Mouse (Mus musculus) hindbrain, embryonic 14.5 days (tissue): ENCODE results near the gene Dact3. TPM values are rescaled to one million over a fixed set of nuclear protein-coding genes. Genes with fewer than 3 reads are reported as not detected.

Experiments
- ATAC-seq: fragments of 200-750 bp; cut with Nextera tagmentation; 2 replicates; pipeline ENCODE4 v1.8.0; 2017; ENCODE audit warnings: moderate number of reproducible peaks, mild to moderate bottlenecking, moderate TSS enrichment, moderate library complexity; ENCODE audit not compliant: low FRiP score
- DNase-seq: peaks from one replicate; pipeline ENCODE4 v3.0.0-alpha.2; 2015; ENCODE audit warnings: low spot score
- H3K27ac ChIP-seq: fragments of 300-500 bp; sonication (generic); 2 replicates; pipeline ENCODE4 v1.5.1; 2014; ENCODE audit warnings: mild to moderate bottlenecking, moderate library complexity
- H3K27me3 ChIP-seq: fragments of 300-500 bp; sonication (generic); 2 replicates; pipeline ENCODE4 v1.6.1; 2014; ENCODE audit warnings: mild to moderate bottlenecking, low read length, mixed read lengths; ENCODE audit not compliant: control insufficient read depth, insufficient read depth
- H3K36me3 ChIP-seq: fragments of 300-500 bp; sonication (generic); replicated peaks from 2 replicates; pipeline ENCODE4 v1.6.1; 2014; ENCODE audit not compliant: control insufficient read depth, insufficient read depth
- H3K4me1 ChIP-seq: fragments of 300-500 bp; sonication (generic); replicated peaks from 2 replicates; pipeline ENCODE4 v1.6.1; 2014; ENCODE audit warnings: antibody characterized with exemption, low read length, mixed read lengths; ENCODE audit not compliant: control insufficient read depth, insufficient read depth
- H3K4me2 ChIP-seq: fragments of 300-500 bp; sonication (generic); replicated peaks from 2 replicates; pipeline ENCODE4 v1.6.1; 2014; ENCODE audit warnings: mild to moderate bottlenecking, moderate library complexity
- H3K4me3 ChIP-seq: fragments of 300-500 bp; sonication (generic); replicated peaks from 2 replicates; pipeline ENCODE4 v1.5.1; 2014; ENCODE audit warnings: mild to moderate bottlenecking, low read length
- H3K9ac ChIP-seq: fragments of 300-500 bp; sonication (generic); 2 replicates; pipeline ENCODE4 v1.6.1; 2014
- H3K9me3 ChIP-seq: fragments of 300-500 bp; sonication (generic); 2 replicates; pipeline ENCODE4 v1.6.1; 2016; ENCODE audit warnings: low read length; ENCODE audit not compliant: control insufficient read depth
- WGBS: fragments of 180-500 bp; shearing (Covaris S2); extraction: QIAGEN DNeasy Blood & Tissue Kit; methylation state at CpG from one replicate; pipeline ENCODE4 v1.1.7; 2014; 5-methylcytosine and 5-hydroxymethylcytosine counted together
- polyA plus RNA-seq: library from polyadenylated mRNA; unstranded; fragments of >200 nt; fragmentation: Nextera tagmentation; extraction: Ambion mirVana; gene quantifications from 2 replicates; pipeline ENCODE4 v1.2.1, GENCODE M21; 2014

Gene Dact3
- polyA plus RNA-seq, 1 experiment from 2014 or later = 5.8 TPM

GRCm38 (mm10) chr7:16915461-16916340 is 40.6 kb downstream of the Dact3 start:
- Histone ChIP-seq H3K9me3 (no peaks in the 10 kb centered on the region), H3K36me3 (peaks cover 65% of the 10 kb centered on the region), H3K4me3 (no peak overlapping the region), H3K4me1 (peaks cover 23% of the 10 kb centered on the region), H3K27ac (no peak overlapping the region), H3K27me3 (no peaks in the 10 kb centered on the region), H3K9ac (no peak overlapping the region), H3K4me2 (no peak overlapping the region)
- no peak for ATAC-seq
- DNase-seq = no peak
- 95% methylated on average over 32 of the region's 32 CpGs for WGBS

GRCm38 (mm10) chr7:16916342-16917265 is 41.5 kb downstream of the Dact3 start:
- no peaks in the 10 kb centered on the region for H3K27me3 ChIP-seq
- peaks cover 65% of the 10 kb centered on the region for H3K36me3 ChIP-seq
- H3K9ac ChIP-seq = no peak overlapping the region
- WGBS = 80% methylated on average over 30 of the region's 30 CpGs
- no peak overlapping the region for H3K27ac ChIP-seq
- H3K9me3 ChIP-seq = no peaks in the 10 kb centered on the region
- H3K4me3 ChIP-seq = no peak overlapping the region
- peaks cover 32% of the 10 kb centered on the region for H3K4me1 ChIP-seq
- ATAC-seq (no peak), DNase-seq (no peak)
- H3K4me2 ChIP-seq = no peak overlapping the region

GRCm38 (mm10) chr7:16917447-16917846 is 42.3 kb downstream of the Dact3 start:
- DNase-seq (no peak), ATAC-seq (no peak)
- H3K27ac ChIP-seq = no peak overlapping the region
- H3K4me1 ChIP-seq = peaks cover 40% of the 10 kb centered on the region
- WGBS = 64% methylated on average over 11 of the region's 11 CpGs
- no peak overlapping the region for H3K4me3 ChIP-seq
- no peaks in the 10 kb centered on the region for H3K27me3 ChIP-seq
- no peak overlapping the region for H3K9ac ChIP-seq
- H3K9me3 ChIP-seq = no peaks in the 10 kb centered on the region
- peaks cover 65% of the 10 kb centered on the region for H3K36me3 ChIP-seq
- no peak overlapping the region for H3K4me2 ChIP-seq

GRCm38 (mm10) chr7:16918014-16918413 is 42.9 kb downstream of the Dact3 start:
- Histone ChIP-seq H3K4me1 (peaks cover 43% of the 10 kb centered on the region), H3K9me3 (no peaks in the 10 kb centered on the region), H3K4me2 (no peak overlapping the region), H3K27me3 (no peaks in the 10 kb centered on the region), H3K36me3 (peaks cover 61% of the 10 kb centered on the region), H3K4me3 (no peak overlapping the region), H3K9ac (no peak overlapping the region), H3K27ac (no peak overlapping the region)
- no peak for DNase-seq
- no peak for ATAC-seq
- 55% methylated on average over 9 of the region's 9 CpGs for WGBS

- H3K36me3 ChIP-seq = peaks cover 58% of the 10 kb centered on the region
- no peak overlapping the region for H3K4me3 ChIP-seq
- no peaks in the 10 kb centered on the region for H3K27me3 ChIP-seq
- ATAC-seq = no peak
- no peak for DNase-seq
- H3K4me2 ChIP-seq = no peak overlapping the region
- peaks cover 43% of the 10 kb centered on the region for H3K4me1 ChIP-seq
- H3K9ac ChIP-seq = no peak overlapping the region
- no peaks in the 10 kb centered on the region for H3K9me3 ChIP-seq
- 63% methylated on average over 3 of the region's 3 CpGs for WGBS
- H3K27ac ChIP-seq = no peak overlapping the region
Measured at GRCm38 (mm10) chr7:16918670-16919069, 43.6 kb downstream of the Dact3 start.

GRCm38 (mm10) chr7:16919395-16920149 is 44.5 kb downstream of the Dact3 start:
- DNase-seq (no peak), ATAC-seq (no peak)
- Histone ChIP-seq H3K4me1 (peaks cover 43% of the 10 kb centered on the region), H3K27me3 (no peaks in the 10 kb centered on the region), H3K4me2 (peak overlapping the region; percentile 96), H3K9ac (peak overlapping the region; percentile 42), H3K9me3 (no peaks in the 10 kb centered on the region), H3K27ac (peak overlapping the region; percentile 36; the same call in 1 of the 2 replicates), H3K4me3 (peak overlapping the region; percentile 10; the same call in 1 of the 2 replicates), H3K36me3 (peaks cover 51% of the 10 kb centered on the region)
- WGBS = 75% methylated on average over 13 of the region's 13 CpGs

- no peak for ATAC-seq
- Histone ChIP-seq H3K27ac (peak overlapping the region; percentile 36; the same call in 1 of the 2 replicates), H3K4me1 (peaks cover 43% of the 10 kb centered on the region), H3K9me3 (no peaks in the 10 kb centered on the region), H3K4me3 (peak overlapping the region; percentile 10; the same call in 1 of the 2 replicates), H3K36me3 (peaks cover 45% of the 10 kb centered on the region), H3K9ac (peak overlapping the region; percentile 42; the same call in 1 of the 2 replicates), H3K4me2 (peak overlapping the region; percentile 96), H3K27me3 (no peaks in the 10 kb centered on the region)
- WGBS = 76% methylated on average over 7 of the region's 7 CpGs
- DNase-seq = no peak
Measured at GRCm38 (mm10) chr7:16920150-16920579, 45.0 kb downstream of the Dact3 start.

GRCm38 (mm10) chr7:16920818-16921791 is 46.0 kb downstream of the Dact3 start:
- Histone ChIP-seq H3K27me3 (no peaks in the 10 kb centered on the region), H3K36me3 (peaks cover 36% of the 10 kb centered on the region), H3K4me3 (peak overlapping the region; percentile 91), H3K27ac (peak overlapping the region; percentile 95), H3K4me1 (peaks cover 43% of the 10 kb centered on the region), H3K4me2 (peak overlapping the region; percentile 96), H3K9me3 (no peaks in the 10 kb centered on the region), H3K9ac (peak overlapping the region; percentile 99)
- no peak for DNase-seq
- WGBS = 30% methylated on average over 21 of the region's 21 CpGs
- ATAC-seq = no peak
